Mouse (Mus musculus) thymus, adult 2 months (tissue): ENCODE measurements at regions not wholly inside any gene's neighbourhood (a gene's known extent, or its start where the extent isn't known, plus 50 kb on each side); places are given as distances from the start of the nearest gene placed in this dataset.

Source experiments
- DNase-seq: peaks from one replicate; pipeline ENCODE4 v3.0.0; 2021
- H3K27ac ChIP-seq: fragments of 200-500 bp; 2 replicates; pipeline ENCODE4 v1.5.1; 2012; ENCODE audit warnings: low read length, control low read depth; ENCODE audit not compliant: control insufficient read depth, insufficient read depth
- H3K27me3 ChIP-seq: fragments of 200-500 bp; 2 replicates; pipeline ENCODE4 v1.6.1; 2012; ENCODE audit warnings: mild to moderate bottlenecking, low read length, moderate library complexity, mixed read lengths; ENCODE audit not compliant: control insufficient read depth, insufficient read depth
- H3K36me3 ChIP-seq: fragments of 200-500 bp; 2 replicates; pipeline ENCODE4 v1.6.1; 2012; ENCODE audit warnings: mild to moderate bottlenecking, low read length, moderate library complexity; ENCODE audit not compliant: control insufficient read depth, insufficient read depth
- H3K4me1 ChIP-seq: fragments of 200-500 bp; replicated peaks from 2 replicates; pipeline ENCODE4 v1.6.1; 2012; ENCODE audit warnings: low read length; ENCODE audit not compliant: control insufficient read depth, insufficient read depth
- H3K4me3 ChIP-seq: fragments of 200-500 bp; 2 replicates; pipeline ENCODE4 v1.5.1; 2012; ENCODE audit warnings: mild to moderate bottlenecking, low read length, control low read depth, moderate library complexity; ENCODE audit not compliant: control insufficient read depth, insufficient read depth
- CTCF ChIP-seq: fragments of 200-500 bp; IDR thresholded peaks from 2 replicates; pipeline ENCODE4 v1.5.1; 2012; ENCODE audit warnings: mild to moderate bottlenecking, control low read depth, low read length, moderate library complexity, borderline replicate concordance; ENCODE audit not compliant: control insufficient read depth, poor library complexity, insufficient read depth; ENCODE audit errors: extremely low read depth
- POLR2A ChIP-seq: fragments of 200-500 bp; IDR thresholded peaks from 2 replicates; pipeline ENCODE4 v1.6.1; 2012; ENCODE audit warnings: mild to moderate bottlenecking, low read length, control low read depth, moderate library complexity; ENCODE audit not compliant: control insufficient read depth, poor library complexity, insufficient read depth; ENCODE audit errors: extremely low read depth
- WGBS: fragments of 180-500 bp; shearing (Covaris S2); methylation state at CpG from one replicate; pipeline ENCODE4 v1.1.7; 2018; 5-methylcytosine and 5-hydroxymethylcytosine counted together

DNA sequence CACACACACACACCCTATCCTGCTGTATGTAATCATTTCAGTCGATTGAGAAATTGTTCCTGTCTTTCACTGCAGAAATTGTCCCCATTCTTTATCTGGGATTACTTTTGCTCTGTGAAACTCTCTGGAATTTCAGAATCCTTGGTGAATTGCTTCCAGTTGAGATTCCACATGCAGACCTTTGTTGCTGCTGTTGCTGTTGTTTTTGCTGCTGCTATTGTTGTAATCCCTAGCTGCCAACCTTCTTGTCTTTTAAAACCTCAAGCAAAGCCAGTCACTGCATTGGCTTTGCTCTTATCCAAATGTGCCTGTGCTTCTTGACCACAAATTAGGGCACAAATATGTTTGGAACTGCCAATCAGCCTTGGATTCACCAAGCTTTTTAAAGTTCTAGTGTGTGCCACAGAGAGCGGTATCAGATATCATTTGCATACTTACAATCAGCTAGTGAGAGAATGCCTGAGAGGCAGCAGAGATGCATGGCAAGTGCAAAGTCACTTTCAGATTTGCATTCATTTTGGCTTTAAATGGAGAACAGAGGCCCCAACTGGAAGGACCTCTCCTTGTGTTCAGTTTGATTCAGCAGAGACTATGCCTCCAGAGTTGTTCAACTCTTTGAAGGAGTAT lies 1187.0 kb upstream of the Map3k7 start:
- Histone ChIP-seq H3K36me3 (no peaks in the 10 kb centered on the region), H3K27me3 (no peaks in the 10 kb centered on the region), H3K4me1 (no peaks in the 10 kb centered on the region), H3K4me3 (no peak overlapping the region), H3K27ac (no peak overlapping the region)
- TF ChIP-seq CTCF (no peak), POLR2A (no peak)
- DNase-seq: no peak
- 76% methylated on average over 2 of the region's 2 CpGs for WGBS

DNA sequence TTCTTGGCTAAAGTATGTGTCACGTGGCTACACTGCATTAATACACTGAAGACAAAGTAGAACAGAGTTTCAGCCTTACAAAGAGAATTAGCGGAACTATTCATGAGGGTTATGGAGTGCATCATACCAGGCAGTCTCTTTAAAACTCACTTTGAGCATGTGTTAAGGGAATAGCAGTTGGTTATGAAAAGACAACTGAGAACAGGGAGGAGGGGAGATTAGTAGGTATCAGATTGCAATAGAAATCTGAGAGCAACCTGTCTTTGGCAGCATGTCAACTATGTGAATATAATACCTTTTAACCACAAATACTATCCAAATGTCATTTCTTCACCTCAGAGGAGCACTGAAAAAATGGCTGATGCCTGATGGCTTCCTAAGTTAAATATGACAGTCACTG lies 1182.2 kb upstream of the Map3k7 start:
- TF ChIP-seq POLR2A (no peak), CTCF (no peak)
- H3K27me3 ChIP-seq: no peaks in the 10 kb centered on the region
- no peaks in the 10 kb centered on the region for H3K36me3 ChIP-seq
- 75% methylated on average over 2 of the region's 2 CpGs for WGBS
- DNase-seq: no peak
- no peaks in the 10 kb centered on the region for H3K4me1 ChIP-seq
- H3K27ac ChIP-seq: no peak overlapping the region
- H3K4me3 ChIP-seq: no peak overlapping the region

DNA sequence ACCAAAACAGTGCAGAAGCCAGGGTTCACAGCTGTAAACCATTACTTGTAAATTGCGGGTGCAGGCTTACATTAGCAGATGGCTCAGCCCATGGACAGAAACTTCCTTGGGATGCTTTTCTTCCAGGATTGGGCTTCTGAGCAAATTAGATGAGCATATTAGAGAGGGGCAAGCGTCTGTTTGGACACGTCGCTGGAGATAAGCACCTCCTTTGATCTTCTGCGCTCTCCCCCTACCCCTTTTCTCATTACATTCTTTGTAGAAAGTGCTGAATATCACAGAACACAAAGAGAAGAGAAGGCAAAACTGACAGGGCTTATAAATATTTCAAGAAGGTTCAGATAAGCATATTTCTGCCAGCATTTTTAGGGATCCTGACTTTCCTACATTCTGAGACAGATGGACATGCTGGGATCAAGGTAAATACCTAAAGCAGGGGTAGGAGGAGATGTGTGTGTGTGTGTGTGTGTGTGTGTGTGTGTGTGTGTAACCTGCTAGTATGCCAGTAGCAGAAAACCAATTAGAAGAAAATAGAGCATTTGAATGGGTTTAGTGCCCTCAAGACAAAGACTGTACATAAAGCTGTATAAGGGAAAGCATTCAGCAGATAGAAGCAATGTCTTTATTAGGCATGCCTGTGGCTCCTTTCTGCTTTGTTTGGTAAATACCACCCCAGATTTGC lies 1173.8 kb upstream of the Map3k7 start:
- 71% methylated on average over 5 of the region's 5 CpGs for WGBS
- Histone ChIP-seq H3K4me1 (no peaks in the 10 kb centered on the region), H3K27me3 (no peaks in the 10 kb centered on the region), H3K36me3 (no peaks in the 10 kb centered on the region), H3K4me3 (no peak overlapping the region), H3K27ac (no peak overlapping the region)
- no peak for DNase-seq
- no peak for TF ChIP-seq POLR2A
- no peak for TF ChIP-seq CTCF

DNA sequence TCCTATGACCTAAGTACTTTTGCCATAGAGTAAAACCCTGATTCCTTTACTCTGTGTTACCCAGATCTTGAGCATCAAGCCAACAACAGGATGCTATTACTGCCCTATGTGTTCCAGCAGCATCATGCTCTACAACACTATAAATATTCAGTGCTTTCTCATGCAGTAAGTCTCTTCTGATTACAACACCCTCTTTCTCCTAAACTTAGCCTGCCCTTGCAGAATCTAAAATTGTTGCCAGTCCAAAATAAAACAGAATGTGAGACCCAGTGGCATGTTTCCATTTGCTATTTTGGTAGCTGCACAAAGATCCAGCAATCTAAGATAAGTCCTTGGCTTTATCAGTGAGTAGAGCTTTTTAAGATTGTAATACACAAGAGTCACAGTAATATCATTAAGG lies 1154.1 kb upstream of the Map3k7 start:
- H3K4me1 ChIP-seq: no peaks in the 10 kb centered on the region
- no peaks in the 10 kb centered on the region for H3K36me3 ChIP-seq
- DNase-seq: no peak
- no peaks in the 10 kb centered on the region for H3K27me3 ChIP-seq
- no peak overlapping the region for H3K27ac ChIP-seq
- TF ChIP-seq POLR2A: no peak
- no peak for TF ChIP-seq CTCF
- H3K4me3 ChIP-seq: no peak overlapping the region

DNA sequence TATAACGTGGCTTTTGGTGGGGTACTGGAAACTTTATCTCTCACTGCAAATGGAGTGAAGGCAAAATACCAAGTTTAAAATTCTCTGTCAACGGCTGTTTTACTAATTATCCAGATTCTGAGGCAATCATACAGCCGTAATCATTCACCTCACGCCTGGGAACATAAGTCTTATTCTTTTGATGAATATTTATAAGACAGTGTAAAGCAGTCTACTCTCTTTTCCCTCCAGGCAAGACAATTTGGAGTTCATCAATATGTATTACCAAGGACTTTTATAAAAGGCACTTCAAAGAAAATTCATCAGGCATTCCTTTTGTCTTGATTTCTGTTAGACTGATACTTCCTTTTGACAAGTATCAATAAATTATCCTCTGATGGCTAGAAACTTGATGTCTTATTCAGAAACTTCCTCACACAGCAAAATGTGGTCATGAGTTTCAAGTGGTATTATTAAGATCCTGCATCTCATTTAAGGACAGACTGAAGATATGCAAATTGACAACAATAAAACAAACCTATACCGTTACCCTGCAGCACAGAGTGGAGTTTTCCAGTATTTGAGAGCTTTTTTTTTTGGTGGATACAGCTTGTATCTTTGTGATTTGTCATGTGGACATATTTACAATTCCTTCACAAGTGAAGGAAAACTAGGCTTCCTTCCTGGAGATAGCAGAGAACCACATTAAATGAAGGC lies 1108.4 kb upstream of the Map3k7 start:
- H3K27me3 ChIP-seq: no peaks in the 10 kb centered on the region
- DNase-seq: no peak
- TF ChIP-seq CTCF (no peak), POLR2A (no peak)
- no peak overlapping the region for H3K27ac ChIP-seq
- H3K36me3 ChIP-seq: no peaks in the 10 kb centered on the region
- H3K4me3 ChIP-seq: no peak overlapping the region
- 86% methylated on average over 5 of the region's 5 CpGs for WGBS
- H3K4me1 ChIP-seq: no peaks in the 10 kb centered on the region

DNA sequence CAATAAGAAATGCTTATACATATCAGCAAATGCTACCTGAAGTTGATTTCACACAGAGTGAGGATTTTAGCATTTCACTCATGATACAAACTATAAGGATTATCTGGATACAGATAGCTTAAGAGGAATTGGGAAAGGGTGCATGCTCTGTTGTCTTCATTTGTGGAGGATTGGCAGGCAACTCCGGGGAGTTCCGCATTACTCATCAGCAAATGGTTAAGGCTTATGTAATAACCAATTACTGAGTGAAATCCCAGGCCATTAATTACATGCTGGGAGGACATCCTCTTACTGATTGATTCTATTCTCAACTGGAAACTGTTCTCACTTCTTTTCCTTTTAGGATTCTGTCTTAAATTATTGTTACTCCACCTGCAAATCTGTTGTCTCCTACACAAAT lies 1058.9 kb upstream of the Map3k7 start:
- Histone ChIP-seq H3K27ac (no peak overlapping the region), H3K4me1 (no peaks in the 10 kb centered on the region), H3K36me3 (no peaks in the 10 kb centered on the region), H3K4me3 (no peak overlapping the region), H3K27me3 (no peaks in the 10 kb centered on the region)
- TF ChIP-seq POLR2A: no peak
- no peak for TF ChIP-seq CTCF
- no peak for DNase-seq
- 95% methylated on average over 2 of the region's 2 CpGs for WGBS
